Mouse (Mus musculus) R1 (cell line): ENCODE data around the gene Slc22a6.

Source experiments
- DNase-seq: peaks from one replicate; pipeline ENCODE4 v3.0.0-alpha.2; 2018; ENCODE audit warnings: low read depth, low spot score

Slc22a6 gene

GRCm38 (mm10) chr19:8605241-8605558, 12.6 kb upstream of the Slc22a6 start:
- DNase-seq = no peak

GRCm38 (mm10) chr19:8611358-8612123, 6.3 kb upstream of the Slc22a6 start:
- no peak for DNase-seq

- no peak for DNase-seq
Measured at GRCm38 (mm10) chr19:8613111-8613510, 4.7 kb upstream of the Slc22a6 start.

- DNase-seq = no peak
Measured at GRCm38 (mm10) chr19:8614343-8614742, 3.5 kb upstream of the Slc22a6 start.

GRCm38 (mm10) chr19:8616314-8616713, 1.5 kb upstream of the Slc22a6 start:
- no peak for DNase-seq

GRCm38 (mm10) chr19:8621098-8621497, 3.3 kb downstream of the Slc22a6 start:
- no peak for DNase-seq

- no peak for DNase-seq
Measured at GRCm38 (mm10) chr19:8630249-8630648, 12.4 kb downstream of the Slc22a6 start.

GRCm38 (mm10) chr19:8630826-8631225, 13.0 kb downstream of the Slc22a6 start:
- DNase-seq = no peak

GRCm38 (mm10) chr19:8632029-8632428, 14.2 kb downstream of the Slc22a6 start:
- no peak for DNase-seq

- no peak for DNase-seq
Measured at GRCm38 (mm10) chr19:8642086-8642485, 24.2 kb downstream of the Slc22a6 start.

GRCm38 (mm10) chr19:8646393-8646792, 28.6 kb downstream of the Slc22a6 start:
- DNase-seq = no peak

- no peak for DNase-seq
Measured at GRCm38 (mm10) chr19:8655833-8656232, 38.0 kb downstream of the Slc22a6 start.

- no peak for DNase-seq
Measured at GRCm38 (mm10) chr19:8656341-8656740, 38.5 kb downstream of the Slc22a6 start.

GRCm38 (mm10) chr19:8661821-8662307, 44.0 kb downstream of the Slc22a6 start:
- DNase-seq = peak; percentile 23

GRCm38 (mm10) chr19:8662337-8662736, 44.5 kb downstream of the Slc22a6 start:
- DNase-seq = peak; percentile 68

- DNase-seq = no peak
Measured at GRCm38 (mm10) chr19:8663360-8663839, 45.6 kb downstream of the Slc22a6 start, which contains the start of gene Chrm1. TSS of gene Chrm1 (plus strand) at chr19:8663789.

GRCm38 (mm10) chr19:8663911-8664421, 46.1 kb downstream of the Slc22a6 start:
- no peak for DNase-seq

- DNase-seq = no peak
Measured at GRCm38 (mm10) chr19:8664859-8665258, 47.0 kb downstream of the Slc22a6 start.

- DNase-seq = no peak
Measured at GRCm38 (mm10) chr19:8665746-8666145, 47.9 kb downstream of the Slc22a6 start.

- DNase-seq = no peak
Measured at GRCm38 (mm10) chr19:8672859-8673258, 55.0 kb downstream of the Slc22a6 start.

GRCm38 (mm10) chr19:8673336-8674063, 55.7 kb downstream of the Slc22a6 start:
- DNase-seq = no peak
